Mouse (Mus musculus) activated CD4-positive, CD25-positive, alpha-beta regulatory T cell, adult 9 weeks (primary cell): Measurements from ENCODE around the gene Ccdc144b. TPM values are rescaled to one million over a fixed set of nuclear protein-coding genes. Genes with fewer than 3 reads are reported as not detected.

Experiments
- polyA plus RNA-seq: library from polyadenylated mRNA; unstranded; fragments of 100-300 nt; shearing (Covaris generic); gene quantifications from one replicate; pipeline ENCODE4 v1.2.1, GENCODE M21; 2017

Gene Ccdc144b
- not detected for polyA plus RNA-seq

DNA sequence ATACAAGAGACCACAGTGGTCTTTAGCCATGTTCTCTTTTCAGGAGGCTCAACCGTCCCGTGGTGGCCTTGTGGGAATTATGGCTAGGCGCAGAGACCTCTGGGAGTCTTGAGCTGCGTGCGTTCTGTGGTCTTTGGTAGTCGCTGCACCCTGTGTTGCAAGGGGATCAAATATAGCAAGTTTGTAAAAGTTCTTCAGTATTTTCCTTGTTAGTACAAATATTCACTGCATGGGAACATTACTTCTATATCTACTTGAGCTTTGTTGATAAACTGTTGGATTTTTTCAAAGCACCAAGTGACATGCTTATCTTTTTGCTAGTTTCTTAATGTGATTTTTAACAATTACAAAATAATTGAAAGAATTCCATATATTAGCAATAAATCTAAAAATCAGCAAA, at the start of gene Ccdc144b:
Gene Ccdc144b, minus strand, starts transcription at position 101 of the 400 bp plus-strand sequence.

DNA sequence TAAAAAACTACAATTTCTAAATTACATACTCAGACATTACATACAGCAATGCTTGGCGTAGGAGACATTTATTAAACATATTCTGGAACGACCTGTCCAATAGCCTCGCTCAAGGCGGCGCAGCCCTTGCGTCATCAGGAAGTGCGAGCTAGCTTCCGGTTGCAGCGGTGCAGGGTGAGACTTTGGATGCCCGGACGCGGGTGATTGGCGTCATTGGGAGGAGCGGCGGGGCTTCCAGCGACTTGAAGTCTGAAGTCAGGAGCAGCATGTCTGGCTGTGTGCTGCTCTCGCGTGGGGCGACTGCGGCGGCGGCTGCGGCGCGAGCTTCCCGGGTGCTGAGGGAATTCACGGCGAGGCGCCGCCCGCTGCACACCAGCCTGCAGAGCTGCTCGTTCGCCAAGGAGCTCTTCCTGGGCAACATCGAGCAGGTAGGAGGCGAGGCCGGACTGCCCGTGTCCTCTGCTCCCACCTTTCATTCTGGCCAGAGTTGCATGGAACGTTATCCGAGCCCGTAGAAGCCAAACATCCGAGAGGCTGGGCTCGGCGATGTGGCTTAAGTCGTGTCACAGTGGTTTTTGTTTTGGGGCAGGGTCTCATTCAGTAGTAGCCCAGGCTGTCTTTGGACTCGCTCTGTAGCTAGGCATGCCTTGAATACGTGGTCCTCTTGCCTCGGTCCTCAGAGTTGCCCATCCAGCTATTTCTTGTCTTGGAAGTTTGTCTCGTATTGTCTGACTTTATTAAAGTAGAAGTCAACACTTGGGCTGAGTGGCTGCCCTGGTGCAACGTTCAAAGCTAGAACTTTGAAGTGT, 12.7 kb upstream of the Ccdc144b start, which contains the start of gene Acad9:
Gene Acad9, plus strand, starts transcription at position 137 of the 809 bp plus-strand sequence.

DNA sequence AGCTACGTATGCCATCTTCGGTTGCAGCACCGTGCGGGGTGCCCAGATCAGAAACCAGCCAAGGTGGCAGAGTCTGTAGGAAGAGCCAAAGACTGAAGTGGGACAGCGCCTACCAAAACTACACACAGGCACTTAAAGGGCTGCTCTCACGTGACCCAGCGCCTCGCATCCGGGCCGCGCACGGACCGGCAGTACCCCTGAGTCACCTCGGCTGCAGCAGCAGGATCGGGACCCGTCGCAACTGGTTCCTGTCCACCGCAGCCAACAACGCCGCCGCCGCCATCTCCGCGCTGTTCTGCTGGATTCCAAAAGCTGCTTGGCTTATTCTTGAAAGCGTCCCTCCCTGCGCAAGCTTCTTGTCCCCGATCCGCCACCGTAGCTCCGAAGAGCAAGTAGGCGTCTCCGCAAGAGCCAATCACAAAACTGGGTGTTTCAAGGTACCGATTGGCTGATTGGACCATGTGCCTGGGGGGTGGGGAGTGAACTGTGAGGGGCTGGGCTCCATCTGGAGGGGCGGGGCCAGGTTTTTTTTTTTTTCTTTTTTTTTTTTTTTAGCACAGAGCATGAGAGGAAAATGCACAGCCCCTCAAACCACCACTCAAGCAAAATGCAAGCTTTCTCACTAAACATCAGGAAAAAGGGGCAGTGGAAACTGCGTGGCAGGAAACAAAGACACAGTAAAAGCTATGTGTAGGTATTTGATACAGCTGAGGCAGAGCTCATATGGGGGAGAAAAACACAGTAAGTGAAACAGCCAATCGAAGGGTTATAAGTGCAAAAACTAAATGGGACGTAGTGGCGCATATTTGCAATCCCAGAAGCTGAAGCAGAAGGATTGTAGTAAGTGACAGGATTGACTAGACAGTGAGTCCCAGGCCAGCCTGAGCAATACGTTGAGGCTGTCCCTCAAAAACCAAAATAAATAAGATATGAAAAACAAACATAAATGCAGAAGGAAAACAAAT, 52.8 kb downstream of the Ccdc144b start, which contains the start of gene Mccc1:
Gene Mccc1, minus strand, starts transcription at position 404 of the 965 bp plus-strand sequence.

Other genes starting within 250 kb of the Ccdc144b start
- 91.5 TPM for gene Dcun1d1, start 116.1 kb downstream of the Ccdc144b start, polyA plus RNA-seq
- gene Mccc1, start 52.9 kb downstream of the Ccdc144b start, polyA plus RNA-seq, result 32.7 TPM
- 73.4 TPM for gene Acad9, start 12.4 kb upstream of the Ccdc144b start, polyA plus RNA-seq
- gene D3Ertd254e, start 97.5 kb upstream of the Ccdc144b start, polyA plus RNA-seq, result 4.4 TPM
- not detected for gene Qrfpr, start 168.8 kb upstream of the Ccdc144b start, polyA plus RNA-seq